Mouse (Mus musculus) heart, embryonic 12.5 days (tissue): ENCODE results near the gene Gzmn. TPM values are rescaled to one million over a fixed set of nuclear protein-coding genes. Genes with fewer than 3 reads are reported as not detected.
"Not testable (repeated sequence)": the region's sequence is repeated elsewhere in the genome, so short reads cannot be mapped to it uniquely, and the experiment has no call there.

Experiments
- ATAC-seq: fragments of 200-750 bp; cut with Nextera tagmentation; 2 replicates; pipeline ENCODE4 v1.8.0; 2017; ENCODE audit warnings: moderate TSS enrichment, moderate library complexity; ENCODE audit not compliant: insufficient number of reproducible peaks, low FRiP score
- H3K27ac ChIP-seq: fragments of 300-500 bp; sonication (generic); 2 replicates; pipeline ENCODE4 v1.5.1; 2016; ENCODE audit warnings: mild to moderate bottlenecking, moderate library complexity; ENCODE audit not compliant: poor library complexity, severe bottlenecking
- H3K27me3 ChIP-seq: fragments of 300-500 bp; sonication (generic); replicated peaks from 2 replicates; pipeline ENCODE4 v1.6.1; 2016; ENCODE audit warnings: mild to moderate bottlenecking, moderate library complexity
- H3K36me3 ChIP-seq: fragments of 300-500 bp; sonication (generic); 2 replicates; pipeline ENCODE4 v1.6.1; 2016; ENCODE audit warnings: mild to moderate bottlenecking, moderate library complexity
- H3K4me1 ChIP-seq: fragments of 300-500 bp; sonication (generic); replicated peaks from 2 replicates; pipeline ENCODE4 v1.6.1; 2016; ENCODE audit warnings: mild to moderate bottlenecking
- H3K4me2 ChIP-seq: fragments of 300-500 bp; sonication (generic); 2 replicates; pipeline ENCODE4 v1.6.1; 2016; ENCODE audit warnings: mild to moderate bottlenecking, moderate library complexity
- H3K4me3 ChIP-seq: fragments of 300-500 bp; sonication (generic); 2 replicates; pipeline ENCODE4 v1.5.1; 2016; ENCODE audit warnings: mild to moderate bottlenecking
- H3K9ac ChIP-seq: fragments of 300-500 bp; sonication (generic); 2 replicates; pipeline ENCODE4 v1.6.1; 2016; ENCODE audit warnings: mild to moderate bottlenecking, moderate library complexity
- H3K9me3 ChIP-seq: fragments of 300-500 bp; sonication (generic); replicated peaks from 2 replicates; pipeline ENCODE4 v1.6.1; 2016; ENCODE audit warnings: mild to moderate bottlenecking, moderate library complexity
- WGBS: fragments of 180-500 bp; shearing (Covaris S2); methylation state at CpG from one replicate; pipeline ENCODE4 v1.1.7; 2016; 5-methylcytosine and 5-hydroxymethylcytosine counted together
- polyA plus RNA-seq: library from polyadenylated mRNA; unstranded; fragments of >200 nt; fragmentation: Nextera tagmentation; extraction: Ambion mirVana; gene quantifications from 2 replicates; pipeline ENCODE4 v1.2.1, GENCODE M21; 2016

Gzmn gene
- not detected in 2 replicates for polyA plus RNA-seq

DNA sequence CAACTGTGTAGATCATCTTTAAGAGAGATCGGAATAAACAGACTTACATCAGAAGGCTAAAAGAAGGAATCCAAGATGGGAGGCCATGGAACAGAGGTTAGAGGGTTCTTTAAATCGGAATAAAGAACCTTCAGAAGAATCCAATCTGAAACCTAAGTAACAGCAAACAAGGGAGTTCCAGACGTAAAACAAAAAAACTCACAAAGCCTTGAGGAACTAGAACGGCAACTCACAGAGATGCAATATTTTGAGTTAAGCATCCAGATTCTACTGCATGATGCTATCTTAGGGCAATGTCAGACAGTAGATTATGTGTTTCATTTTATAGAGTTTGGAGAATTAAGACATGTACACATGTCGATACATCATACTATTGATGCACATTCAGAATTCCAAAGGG, at the start of gene Gzmn:
Gene Gzmn (minus strand): TSS at position 101 of the 400 bp plus-strand sequence.
- ATAC-seq: no peak
- 0 out of 2 replicates have a peak, but pooled peaks cover 3% of the 10 kb centered on the region for H3K27me3 ChIP-seq
- no peak within 1 kb of the TSS for H3K9ac ChIP-seq
- H3K27ac ChIP-seq: no peak within 1 kb of the TSS
- no peaks in the 10 kb centered on the region for H3K9me3 ChIP-seq
- H3K4me1 ChIP-seq: no peaks in the 10 kb centered on the region
- H3K4me3 ChIP-seq: no peak within 1 kb of the TSS
- H3K36me3 ChIP-seq: no peaks in the 10 kb centered on the region
- WGBS: 84% methylated on average over 5 of the region's 5 CpGs
- no peak within 1 kb of the TSS for H3K4me2 ChIP-seq

DNA sequence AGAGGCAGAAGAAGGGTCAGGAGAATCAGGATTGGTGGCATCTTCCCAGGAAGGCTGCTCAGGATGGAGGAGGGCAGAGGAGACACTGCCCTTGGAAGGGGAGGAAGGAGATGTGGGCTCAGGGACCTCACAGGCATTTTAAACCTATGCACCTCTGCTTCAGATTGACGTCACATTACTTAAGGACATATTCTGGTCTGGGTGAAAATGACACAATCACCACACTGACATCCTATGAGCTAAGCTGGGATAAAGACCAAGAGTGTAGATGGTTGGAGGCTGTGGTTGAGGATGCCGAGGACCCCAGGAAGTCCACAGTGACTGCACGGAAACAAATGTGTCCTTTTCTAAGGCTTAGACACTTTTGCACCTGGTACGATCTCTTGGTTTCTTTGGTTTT, 36.9 kb upstream of the Gzmn start, which contains the start of gene Gzmf:
Gene Gzmf (minus strand): TSS at position 101 of the 400 bp plus-strand sequence.
- Histone ChIP-seq H3K9ac (no peak within 1 kb of the TSS), H3K27me3 (no peaks in the 10 kb centered on the region), H3K36me3 (no peaks in the 10 kb centered on the region), H3K9me3 (no peaks in the 10 kb centered on the region), H3K4me3 (no peak within 1 kb of the TSS), H3K27ac (no peak within 1 kb of the TSS), H3K4me1 (no peaks in the 10 kb centered on the region), H3K4me2 (no peak within 1 kb of the TSS)
- no peak for ATAC-seq
- 84% methylated on average over 4 of the region's 4 CpGs for WGBS

DNA sequence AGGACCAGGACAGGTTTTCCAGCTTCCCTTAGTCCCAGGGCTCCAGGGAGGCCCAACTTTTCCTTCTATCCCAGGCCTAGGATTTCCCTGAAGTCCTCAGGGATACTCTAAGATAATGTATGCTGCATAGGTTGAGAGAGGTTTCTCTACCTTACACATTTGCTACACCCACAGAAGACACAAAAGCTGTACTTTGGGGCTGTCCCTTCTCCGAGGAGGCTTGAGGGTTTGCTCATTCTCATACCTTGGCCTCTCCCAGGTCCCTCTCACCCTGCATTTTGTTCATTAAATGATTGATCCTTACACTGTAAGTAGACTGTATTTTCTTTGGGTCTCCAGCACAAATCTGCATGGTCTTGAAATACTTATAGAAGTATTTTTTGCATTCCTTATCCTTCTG, 31.2 kb upstream of the Gzmn start:
- Histone ChIP-seq H3K27ac (no peak overlapping the region), H3K4me1 (no peaks in the 10 kb centered on the region), H3K4me3 (no peak overlapping the region), H3K4me2 (no peak overlapping the region), H3K9ac (no peak overlapping the region), H3K27me3 (no peaks in the 10 kb centered on the region), H3K36me3 (no peaks in the 10 kb centered on the region), H3K9me3 (no peaks in the 10 kb centered on the region)
- no peak for ATAC-seq
- WGBS: 83% methylated on average over 1 of the region's 1 CpGs

DNA sequence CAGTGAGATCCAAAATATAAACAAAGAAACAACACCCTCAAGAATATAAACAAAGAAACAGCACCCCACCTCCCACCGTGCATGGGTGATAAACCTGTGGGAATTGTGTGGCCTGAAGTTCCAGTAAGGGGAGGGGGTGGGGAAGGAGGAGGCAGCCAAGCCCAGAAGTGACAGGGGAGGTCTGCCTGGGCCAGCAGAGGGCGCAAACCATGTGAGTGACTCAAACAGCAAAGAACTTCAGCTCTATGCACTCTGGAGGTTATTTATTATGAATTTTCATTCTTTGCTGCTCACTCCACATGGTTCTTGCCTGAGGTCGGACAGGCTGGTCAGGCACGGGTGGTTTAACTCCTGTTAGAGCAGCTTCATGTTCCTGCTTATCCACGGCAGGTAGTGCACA, 30.6 kb upstream of the Gzmn start:
- H3K27ac ChIP-seq, H3K4me3 ChIP-seq, H3K4me1 ChIP-seq, H3K9me3 ChIP-seq, ATAC-seq, H3K36me3 ChIP-seq, H3K4me2 ChIP-seq, H3K27me3 ChIP-seq, H3K9ac ChIP-seq: not testable (repeated sequence)
- WGBS: 29% methylated on average over 5 of the region's 5 CpGs

DNA sequence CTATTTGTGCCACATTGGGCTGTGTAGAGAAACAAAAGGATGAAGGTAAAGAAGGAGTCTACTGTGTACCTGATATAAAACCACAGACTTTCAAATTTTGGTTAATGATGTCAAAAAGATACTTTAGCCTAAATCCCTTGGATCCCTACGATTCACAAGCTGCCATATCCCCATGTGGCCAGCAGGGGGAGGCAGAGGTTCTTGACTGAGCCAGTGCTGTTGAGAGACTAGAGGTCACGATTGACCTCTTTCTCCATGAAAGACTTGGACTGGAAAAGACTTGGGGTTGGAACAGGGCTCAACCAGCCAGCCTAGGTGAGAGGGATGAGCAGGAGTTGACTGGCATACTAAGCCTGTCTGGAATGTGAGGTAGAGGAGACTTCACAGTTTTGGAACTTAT, 29.6 kb upstream of the Gzmn start:
- H3K4me3 ChIP-seq: no peak overlapping the region
- no peak overlapping the region for H3K27ac ChIP-seq
- no peaks in the 10 kb centered on the region for H3K27me3 ChIP-seq
- no peaks in the 10 kb centered on the region for H3K36me3 ChIP-seq
- H3K4me2 ChIP-seq: no peak overlapping the region
- 15% methylated on average over 2 of the region's 2 CpGs for WGBS
- no peaks in the 10 kb centered on the region for H3K9me3 ChIP-seq
- no peak for ATAC-seq
- no peaks in the 10 kb centered on the region for H3K4me1 ChIP-seq
- H3K9ac ChIP-seq: no peak overlapping the region

DNA sequence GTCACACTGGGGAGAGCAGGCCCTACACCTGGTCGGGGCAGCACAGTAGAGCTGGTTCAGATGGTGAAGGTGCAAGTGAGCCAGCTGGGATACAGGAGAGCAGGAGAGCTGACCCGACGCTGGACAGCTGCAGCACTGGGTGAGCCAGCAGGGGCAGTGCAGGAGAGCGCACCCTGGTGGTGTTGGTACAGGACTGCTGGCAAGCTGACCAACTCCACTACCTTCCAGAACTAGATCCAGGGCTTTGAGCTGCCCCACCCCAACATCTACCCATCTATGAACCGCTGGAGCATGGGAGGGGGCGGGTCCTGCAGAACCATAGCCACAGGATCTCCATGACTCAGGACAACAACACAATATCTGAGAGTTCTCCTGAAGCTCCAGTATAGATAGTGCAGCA, 12.5 kb upstream of the Gzmn start:
- 41% methylated on average over 6 of the region's 6 CpGs for WGBS
- Histone ChIP-seq H3K4me1 (no peaks in the 10 kb centered on the region), H3K4me2 (no peak overlapping the region), H3K27me3 (no peaks in the 10 kb centered on the region), H3K9me3 (no peaks in the 10 kb centered on the region), H3K36me3 (no peaks in the 10 kb centered on the region), H3K27ac (no peak overlapping the region), H3K9ac (no peak overlapping the region), H3K4me3 (no peak overlapping the region)
- ATAC-seq: no peak

DNA sequence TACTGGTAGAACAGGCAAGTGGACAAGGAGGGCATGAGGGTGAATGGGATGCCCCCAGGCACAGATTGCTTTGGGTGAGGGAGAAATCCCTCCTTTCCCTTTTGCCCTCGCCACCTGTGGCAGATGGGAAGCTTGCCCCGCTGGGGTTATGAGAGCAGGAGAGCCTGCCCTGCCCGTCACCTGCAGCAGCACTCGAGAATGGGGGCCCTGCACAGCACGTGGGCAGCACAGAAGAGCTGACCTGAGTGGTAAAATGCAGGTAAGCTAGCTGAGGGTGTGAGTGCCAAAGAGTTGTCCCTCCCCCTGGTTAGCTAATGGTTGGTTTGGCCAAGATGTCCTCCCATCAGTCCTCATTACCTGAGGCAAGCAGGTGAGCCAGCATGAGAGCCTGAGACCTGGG, 12.1 kb upstream of the Gzmn start:
- no peaks in the 10 kb centered on the region for H3K27me3 ChIP-seq
- no peak overlapping the region for H3K4me3 ChIP-seq
- no peaks in the 10 kb centered on the region for H3K9me3 ChIP-seq
- no peaks in the 10 kb centered on the region for H3K4me1 ChIP-seq
- H3K9ac ChIP-seq: no peak overlapping the region
- WGBS: 73% methylated on average over 5 of the region's 5 CpGs
- no peaks in the 10 kb centered on the region for H3K36me3 ChIP-seq
- no peak overlapping the region for H3K27ac ChIP-seq
- no peak for ATAC-seq
- no peak overlapping the region for H3K4me2 ChIP-seq

DNA sequence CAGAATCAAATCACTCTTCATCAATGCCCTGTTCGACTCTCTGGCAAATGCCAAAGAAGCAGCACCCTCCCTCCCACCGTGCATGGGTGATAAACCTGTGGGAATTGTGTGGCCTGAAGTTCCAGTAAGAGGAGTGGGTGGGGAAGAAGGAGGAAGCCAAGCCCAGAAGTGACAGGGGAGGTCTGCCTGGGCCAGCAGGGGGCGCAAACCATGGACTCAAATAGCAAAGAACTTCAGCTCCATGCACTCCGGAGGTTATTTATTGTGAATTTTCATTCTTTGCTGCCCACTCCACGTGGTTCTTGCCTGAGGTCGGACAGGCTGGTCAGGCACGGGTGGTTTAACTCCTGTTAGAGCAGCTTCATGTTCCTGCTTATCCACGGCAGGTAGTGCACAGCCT, 3.3 kb upstream of the Gzmn start:
- not testable (repeated sequence) for H3K4me2 ChIP-seq, H3K4me1 ChIP-seq, H3K27ac ChIP-seq, H3K9ac ChIP-seq, H3K27me3 ChIP-seq, H3K4me3 ChIP-seq, H3K9me3 ChIP-seq, H3K36me3 ChIP-seq, ATAC-seq
- WGBS: 23% methylated on average over 8 of the region's 8 CpGs

DNA sequence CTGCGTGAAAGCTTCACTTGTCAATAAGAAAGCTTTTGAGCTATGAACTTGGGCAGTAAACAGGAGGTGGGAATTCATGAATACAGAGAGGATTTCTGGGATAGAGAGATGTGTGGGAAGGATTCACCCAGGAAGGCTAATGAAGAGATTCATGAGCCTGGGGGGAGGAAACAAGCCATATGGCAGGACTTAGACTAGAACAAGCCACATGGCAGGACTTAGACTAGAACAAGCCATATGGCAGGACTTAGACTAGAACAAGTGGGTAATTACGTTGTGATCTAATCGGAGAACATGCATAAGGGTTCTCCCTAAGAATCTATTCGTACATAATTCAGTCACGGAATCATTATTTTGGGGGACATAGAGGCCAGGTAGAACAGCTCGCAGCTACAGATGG, 1.0 kb downstream of the Gzmn start:
- Histone ChIP-seq H3K4me2 (no peak overlapping the region), H3K27me3 (0 out of 2 replicates have a peak, but pooled peaks cover 3% of the 10 kb centered on the region), H3K36me3 (no peaks in the 10 kb centered on the region), H3K27ac (no peak overlapping the region), H3K9ac (no peak overlapping the region), H3K4me1 (no peaks in the 10 kb centered on the region), H3K4me3 (no peak overlapping the region), H3K9me3 (no peaks in the 10 kb centered on the region)
- WGBS: 86% methylated on average over 6 of the region's 6 CpGs
- ATAC-seq: no peak

DNA sequence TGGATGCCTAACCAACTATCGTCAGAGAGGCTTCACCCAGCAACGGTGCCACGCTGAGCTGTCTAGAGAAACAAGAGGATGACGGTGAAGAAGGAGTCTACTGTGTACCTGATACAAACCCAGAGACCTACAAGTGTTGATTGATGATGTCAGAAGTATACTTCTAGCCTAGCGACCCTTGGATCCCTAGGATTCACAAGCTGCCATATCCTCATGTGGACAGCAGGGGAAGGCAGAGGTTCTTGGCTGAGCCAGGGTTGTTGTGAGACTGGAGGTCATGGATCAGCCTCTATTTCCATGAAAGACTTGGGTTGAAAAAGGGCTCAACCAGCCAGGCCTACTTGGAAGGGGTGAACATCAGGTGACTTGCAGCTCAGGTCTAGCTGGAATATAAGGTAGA, 1.7 kb downstream of the Gzmn start:
- Histone ChIP-seq H3K27me3 (0 out of 2 replicates have a peak, but pooled peaks cover 3% of the 10 kb centered on the region), H3K4me1 (no peaks in the 10 kb centered on the region), H3K4me2 (no peak overlapping the region), H3K9ac (no peak overlapping the region), H3K9me3 (no peaks in the 10 kb centered on the region), H3K4me3 (no peak overlapping the region), H3K27ac (no peak overlapping the region), H3K36me3 (no peaks in the 10 kb centered on the region)
- 80% methylated on average over 5 of the region's 5 CpGs for WGBS
- ATAC-seq: no peak

DNA sequence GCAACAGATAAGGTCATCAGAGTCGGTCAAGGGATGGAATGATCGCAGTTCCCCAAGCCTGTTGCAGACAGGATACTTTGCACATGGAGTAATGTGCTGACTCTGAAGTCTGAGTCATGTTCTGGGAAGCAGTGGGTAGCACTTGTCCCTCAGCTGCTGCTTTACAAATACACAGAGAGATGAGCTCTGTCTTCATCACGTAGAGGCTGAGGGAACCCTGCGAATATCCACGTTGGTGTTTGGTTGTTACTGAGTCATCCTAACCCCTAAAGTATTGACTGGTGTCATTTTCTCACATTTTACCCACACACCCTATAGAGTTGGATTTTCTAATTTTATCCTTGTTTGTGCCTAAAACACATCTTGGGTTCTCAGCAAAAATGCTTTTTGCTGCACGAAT, 6.4 kb downstream of the Gzmn start:
- Histone ChIP-seq H3K27ac (no peak overlapping the region), H3K4me1 (no peaks in the 10 kb centered on the region), H3K27me3 (0 out of 2 replicates have a peak, but pooled peaks cover 3% of the 10 kb centered on the region), H3K36me3 (no peaks in the 10 kb centered on the region), H3K4me2 (no peak overlapping the region), H3K4me3 (no peak overlapping the region), H3K9me3 (no peaks in the 10 kb centered on the region), H3K9ac (no peak overlapping the region)
- 61% methylated on average over 6 of the region's 6 CpGs for WGBS
- ATAC-seq: no peak

DNA sequence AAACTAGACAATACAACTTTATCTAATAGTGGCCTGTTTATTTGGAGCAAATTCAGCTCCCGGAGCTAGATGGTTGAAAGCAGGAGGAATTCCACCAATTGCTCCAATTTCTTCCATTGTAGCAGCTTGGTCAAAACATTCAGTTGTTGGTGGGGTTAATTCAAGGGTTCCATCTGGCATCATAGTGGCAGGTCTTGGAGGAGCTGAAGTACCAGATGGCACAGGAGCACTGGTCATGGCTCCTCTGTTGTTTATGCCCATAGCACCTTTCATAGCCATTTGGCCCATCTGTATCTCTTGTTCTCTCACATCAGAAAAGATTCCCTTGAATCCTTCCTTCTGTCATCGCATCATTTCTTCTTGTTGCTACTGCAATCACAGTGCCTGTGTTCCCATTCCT, 12.3 kb downstream of the Gzmn start:
- Histone ChIP-seq H3K36me3 (no peaks in the 10 kb centered on the region), H3K27me3 (no peaks in the 10 kb centered on the region), H3K9ac (no peak overlapping the region), H3K9me3 (no peaks in the 10 kb centered on the region), H3K4me2 (no peak overlapping the region), H3K27ac (no peak overlapping the region), H3K4me1 (no peaks in the 10 kb centered on the region), H3K4me3 (no peak overlapping the region)
- no peak for ATAC-seq
- 74% methylated on average over 2 of the region's 2 CpGs for WGBS
